Mouse (Mus musculus) c-Kit-negative CD71-positive TER-119-positive erythroid progenitor cells, embryonic 14.5 days (primary cell): ENCODE measurements around the gene Cct7.
"Not testable (repeated sequence)": the region's sequence is repeated elsewhere in the genome, so short reads cannot be mapped to it uniquely, and the experiment has no call there.

ENCODE experiments used
- DNase-seq: peaks from one replicate; pipeline ENCODE4 v3.0.0-alpha.2; 2013; ENCODE audit warnings: low read depth, low spot score

The Cct7 gene

DNA sequence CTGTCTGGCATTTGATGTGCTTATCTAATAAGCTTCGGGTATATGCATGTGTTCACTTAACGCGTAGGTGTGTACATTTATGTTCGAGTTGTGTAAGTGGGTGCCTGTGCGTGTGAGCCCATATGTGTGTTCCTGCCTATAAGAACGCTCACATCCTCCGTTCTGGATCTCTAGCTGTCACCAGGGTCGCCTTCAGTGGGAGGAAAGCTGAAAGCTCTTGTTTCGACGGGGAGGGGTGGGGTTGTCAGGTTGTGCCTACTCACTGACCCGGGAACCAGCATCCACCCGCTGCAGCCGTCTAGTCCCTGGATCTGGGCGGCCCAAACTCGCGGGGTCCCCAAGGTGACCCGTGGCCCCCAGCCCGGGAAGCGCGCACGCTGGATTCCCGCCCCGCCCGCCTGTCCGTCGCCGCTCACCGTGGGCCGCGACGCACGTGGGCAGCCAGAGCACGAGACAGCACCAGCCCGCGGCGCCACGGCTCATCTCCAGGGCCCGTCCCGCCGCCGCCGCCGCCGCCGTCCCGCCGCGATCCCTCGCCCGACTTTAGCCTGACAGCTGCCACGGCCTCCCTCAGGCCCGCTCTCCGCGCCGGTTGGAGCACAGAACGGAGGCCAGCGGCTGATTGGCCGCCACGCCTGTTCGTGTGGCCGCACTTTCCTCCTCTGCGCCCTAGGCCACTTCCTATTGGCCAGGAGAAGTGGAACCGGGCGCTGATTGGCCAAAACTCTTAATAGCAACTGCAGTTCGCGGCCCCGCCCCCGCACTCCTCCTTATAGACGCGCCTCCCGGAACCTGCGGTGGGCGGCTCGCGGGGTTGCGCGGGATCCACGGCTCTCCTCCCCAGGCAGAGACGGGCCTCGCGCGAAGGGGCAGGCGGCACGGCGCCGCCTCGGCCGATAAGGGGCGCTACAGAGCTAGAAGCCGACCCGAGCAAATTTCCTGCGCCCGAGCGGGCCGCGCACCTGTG, at the start of gene Cct7:
Gene Cct7 (plus strand): TSS at position 818 of the 967 bp plus-strand sequence.
- peak; percentile 99 for DNase-seq

DNA sequence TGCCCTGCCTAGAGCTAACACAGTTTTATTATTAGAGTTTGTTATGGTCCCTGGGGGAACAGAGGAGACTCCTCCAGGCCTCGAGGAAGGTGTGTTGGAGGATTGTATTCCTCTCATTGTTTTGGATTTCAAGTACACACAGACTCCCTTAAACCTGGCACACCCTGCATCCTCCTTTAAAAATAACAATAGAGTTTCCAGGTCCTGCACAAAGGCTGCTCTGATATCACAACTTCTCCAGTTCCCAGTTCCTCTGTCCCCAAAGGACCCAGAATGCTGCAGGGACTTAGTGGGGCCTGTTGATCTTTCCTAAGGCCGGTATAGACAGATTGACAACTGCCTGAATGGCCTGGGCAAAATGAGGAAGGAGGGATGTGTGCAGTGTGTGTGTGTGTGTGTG, 48.7 kb upstream of the Cct7 start:
- no peak for DNase-seq

DNA sequence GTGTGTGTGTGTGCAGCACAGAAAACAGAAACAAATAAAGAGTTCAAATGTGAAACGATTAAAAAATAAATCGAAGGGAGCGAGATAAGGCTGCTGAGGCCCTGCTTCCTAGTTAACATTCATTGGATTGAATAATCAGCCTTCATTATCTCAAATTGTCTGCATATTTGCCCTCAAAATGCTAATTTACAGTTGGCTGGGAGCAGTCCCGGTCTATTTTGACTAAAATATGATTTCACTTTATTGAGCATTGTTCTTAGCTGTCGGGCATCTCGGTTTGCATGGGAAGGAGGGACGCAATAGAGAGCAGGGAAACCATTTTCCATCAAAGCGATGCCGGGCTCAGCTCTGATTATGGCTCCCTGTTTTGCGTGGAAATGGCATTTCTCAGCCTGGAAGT, 48.3 kb upstream of the Cct7 start:
- no peak for DNase-seq

DNA sequence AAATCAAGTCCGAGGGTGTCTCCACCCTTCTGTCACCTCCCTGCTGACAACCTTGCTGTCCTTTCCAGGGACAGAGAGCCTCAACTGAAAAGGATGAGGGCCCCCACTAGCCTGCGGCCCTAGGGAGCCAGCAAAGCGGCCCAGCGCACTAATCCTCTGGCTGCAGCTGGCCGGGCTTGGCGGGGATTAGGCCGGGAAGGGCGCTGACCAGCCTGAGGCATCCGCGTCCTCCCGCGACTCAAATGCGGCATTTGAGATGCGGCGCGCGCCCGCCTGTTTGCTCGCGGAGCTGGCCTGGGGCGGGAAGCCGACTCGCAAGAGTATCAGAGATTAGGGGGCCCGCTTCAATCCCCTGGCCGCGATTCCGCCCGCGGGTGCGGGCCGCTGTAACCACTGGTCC, 42.3 kb upstream of the Cct7 start:
- DNase-seq = no peak

DNA sequence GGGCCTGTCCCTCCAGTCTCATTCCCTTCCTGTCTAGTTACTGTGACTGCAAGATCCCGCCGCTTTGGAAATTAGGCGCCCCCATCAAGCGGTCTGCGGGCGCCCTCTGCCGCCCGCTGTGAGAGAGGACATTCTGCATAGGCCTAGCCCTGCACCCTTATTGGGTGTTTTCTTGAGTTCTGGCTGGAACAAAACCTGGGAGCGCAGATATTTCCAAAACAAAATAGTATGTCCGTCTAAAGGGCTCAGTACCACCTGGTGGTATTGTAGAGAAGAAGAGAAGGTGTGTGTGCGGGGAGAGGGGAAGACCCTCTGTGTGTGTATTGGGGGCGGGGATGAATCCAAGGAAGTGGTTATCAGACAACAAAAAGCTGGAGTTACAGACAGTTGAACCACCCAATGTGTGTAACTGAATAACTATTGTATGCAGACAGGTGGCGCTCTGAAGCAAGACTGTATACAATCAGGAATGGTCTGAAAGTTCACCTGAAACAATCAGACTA, 40.5 kb upstream of the Cct7 start:
- DNase-seq = no peak

DNA sequence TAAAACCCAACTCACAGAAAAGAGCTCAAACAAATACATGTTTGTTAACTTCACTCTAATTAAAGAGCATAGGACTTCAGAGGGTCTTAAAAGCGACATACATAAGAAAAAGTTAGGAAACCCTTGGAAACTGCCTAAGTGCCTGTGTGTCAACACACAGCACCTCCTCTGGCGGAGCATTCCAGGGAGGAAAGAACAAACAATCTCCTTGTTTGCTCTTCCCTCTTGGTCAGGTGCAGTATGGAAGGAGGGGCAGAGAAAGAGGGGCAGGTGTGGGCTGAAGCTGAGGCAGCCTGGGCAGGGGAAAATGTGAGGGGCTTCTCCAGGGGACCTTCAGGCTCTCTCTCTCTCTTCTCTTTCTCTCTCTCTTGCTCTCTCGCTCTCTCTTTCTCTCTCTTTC, 35.5 kb upstream of the Cct7 start:
- DNase-seq = no peak

DNA sequence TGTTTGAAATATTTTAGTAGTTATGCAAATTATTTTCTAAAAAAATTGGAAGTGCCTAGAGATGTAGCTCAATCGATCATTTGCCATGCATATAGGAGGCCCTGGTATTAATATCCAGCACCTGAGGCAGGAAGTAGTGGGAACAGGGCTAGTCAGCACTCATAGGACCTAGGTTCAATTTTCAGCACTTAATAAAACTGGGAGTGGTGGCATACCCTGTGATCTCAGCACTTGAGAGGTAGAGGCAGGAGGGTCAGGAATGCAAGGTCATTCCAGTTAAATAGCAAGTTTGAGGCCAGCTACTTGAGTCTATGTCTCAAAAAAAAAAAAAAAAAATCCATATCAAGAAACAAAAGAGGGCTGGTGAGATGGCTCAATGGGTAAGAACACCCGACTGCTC, 32.2 kb upstream of the Cct7 start:
- DNase-seq = no peak

DNA sequence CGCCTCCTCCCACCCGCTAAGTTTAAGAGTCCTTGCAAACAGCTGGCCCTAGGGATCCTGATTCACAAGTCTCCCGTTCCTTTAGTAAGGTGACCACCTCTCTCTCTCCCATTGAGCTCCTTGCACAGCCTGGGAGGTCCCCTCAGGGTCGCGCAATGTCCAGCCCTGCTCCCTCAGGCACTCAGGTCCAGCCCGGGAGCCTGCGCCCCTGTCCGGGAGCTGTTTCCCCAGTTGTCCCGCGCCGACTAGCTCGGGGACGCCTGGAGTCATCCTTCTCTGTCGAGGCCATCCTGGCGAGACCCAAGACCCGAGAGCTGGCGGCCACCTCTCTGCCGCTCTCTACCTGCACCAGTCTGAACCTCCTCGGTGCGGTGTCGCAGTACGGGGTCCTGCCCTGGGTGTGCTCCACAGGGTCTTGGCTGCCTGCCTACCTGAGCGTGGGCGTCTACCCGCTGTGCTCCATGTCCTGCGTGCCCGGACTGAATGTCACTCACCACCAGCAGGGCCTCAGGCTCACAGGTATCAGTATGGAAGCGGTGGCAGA, 27.4 kb upstream of the Cct7 start, which contains the start of gene Noto:
Gene Noto (plus strand): TSS at position 51 of the 544 bp plus-strand sequence.
- no peak for DNase-seq

DNA sequence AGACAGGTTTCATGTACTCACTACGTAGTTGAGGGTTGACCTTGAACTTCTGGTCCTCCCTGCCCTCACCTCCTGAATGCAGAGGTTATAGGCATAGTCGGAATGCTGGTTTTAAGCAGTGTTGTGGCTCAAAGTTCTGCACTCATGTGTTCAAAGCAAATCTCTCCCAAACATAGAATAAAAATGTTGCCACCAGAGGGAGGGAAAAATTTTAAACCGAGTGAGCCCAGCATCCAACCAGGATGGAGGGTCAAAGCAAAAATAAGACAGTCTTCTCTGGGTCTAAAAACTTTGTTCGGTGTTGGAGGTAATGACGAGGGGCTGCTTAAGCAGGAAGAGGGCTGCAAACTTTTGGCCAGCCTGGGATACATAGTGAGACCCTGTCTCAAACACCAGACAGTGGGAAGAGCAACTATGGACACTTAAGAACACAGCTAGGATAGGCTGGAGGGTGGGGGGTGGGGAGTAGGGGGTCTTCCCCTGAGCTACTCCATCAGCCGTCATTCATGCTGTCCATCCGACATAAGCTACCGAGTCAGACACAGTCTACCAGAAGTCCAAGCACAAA, 20.0 kb upstream of the Cct7 start:
- DNase-seq = no peak

DNA sequence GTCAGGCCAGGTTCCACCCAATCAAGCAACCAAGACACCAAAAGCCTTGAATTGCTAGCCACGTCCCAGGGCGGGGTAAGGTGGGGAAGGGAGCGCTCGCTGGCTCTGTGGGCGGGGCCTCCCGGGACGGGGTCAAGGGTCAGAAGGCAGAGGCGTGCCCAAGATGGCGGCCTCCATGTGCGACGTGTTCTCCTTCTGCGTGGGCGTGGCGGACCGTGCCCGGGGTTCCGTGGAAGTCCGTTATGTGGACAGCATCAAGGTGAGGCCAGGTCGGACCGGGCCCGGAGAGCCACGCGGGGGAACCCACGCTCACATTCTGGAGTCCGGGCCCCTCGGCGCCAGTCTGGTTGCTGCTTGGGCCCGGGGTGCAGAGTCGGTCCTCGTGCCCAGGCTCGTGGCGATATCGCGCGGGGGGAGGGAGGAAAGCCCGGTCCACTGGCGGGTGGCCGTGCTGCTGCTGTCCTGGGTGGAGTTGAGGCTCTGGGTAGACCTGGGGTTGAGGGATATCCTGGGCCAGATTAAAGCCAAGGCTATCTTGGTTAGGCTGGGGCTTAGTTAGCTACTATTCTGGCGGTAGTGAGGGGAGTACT, 19.4 kb upstream of the Cct7 start, which contains the start of gene Smyd5:
Gene Smyd5 (plus strand): TSS at position 148 of the 590 bp plus-strand sequence.
- DNase-seq = peak; percentile 60

DNA sequence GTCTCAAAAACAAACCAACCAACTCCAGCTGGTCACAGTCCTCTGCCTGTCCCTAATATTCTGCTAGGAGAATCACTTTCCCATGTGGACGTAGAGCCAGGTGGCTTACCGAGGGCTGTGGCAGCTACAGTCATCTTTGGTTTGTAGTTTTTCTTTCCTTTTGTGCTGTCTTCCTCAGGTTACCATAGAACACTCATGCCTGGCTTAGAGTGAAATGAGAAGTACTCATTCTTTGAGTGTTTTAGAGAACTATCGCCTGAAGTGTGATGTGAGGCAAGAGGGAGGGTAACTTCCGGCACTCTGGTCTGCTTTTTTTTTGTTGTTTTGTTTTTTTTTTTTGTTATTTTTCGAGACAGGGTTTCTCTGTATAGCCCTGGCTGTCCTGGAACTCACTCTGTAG, 17.4 kb upstream of the Cct7 start:
- DNase-seq = no peak

DNA sequence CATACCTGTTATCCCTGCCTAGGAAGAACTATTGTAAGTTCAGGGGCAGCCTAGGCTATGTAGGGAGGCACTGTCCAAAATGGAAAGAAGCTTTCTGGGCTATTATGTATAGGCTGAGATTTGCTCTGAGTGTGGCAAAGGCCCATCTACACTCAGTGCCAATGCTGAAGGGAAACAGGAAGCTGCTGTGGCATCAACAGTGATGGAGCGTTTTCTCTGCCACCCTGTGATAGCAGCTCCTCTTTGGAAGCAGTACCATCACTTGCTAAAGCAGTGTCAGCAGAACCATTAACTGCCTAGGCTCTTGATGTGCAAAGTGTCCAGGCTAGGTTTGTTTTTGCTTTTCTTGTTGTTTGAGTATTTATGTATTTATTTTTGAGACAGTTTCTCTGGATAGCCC, 15.1 kb upstream of the Cct7 start:
- no peak for DNase-seq

DNA sequence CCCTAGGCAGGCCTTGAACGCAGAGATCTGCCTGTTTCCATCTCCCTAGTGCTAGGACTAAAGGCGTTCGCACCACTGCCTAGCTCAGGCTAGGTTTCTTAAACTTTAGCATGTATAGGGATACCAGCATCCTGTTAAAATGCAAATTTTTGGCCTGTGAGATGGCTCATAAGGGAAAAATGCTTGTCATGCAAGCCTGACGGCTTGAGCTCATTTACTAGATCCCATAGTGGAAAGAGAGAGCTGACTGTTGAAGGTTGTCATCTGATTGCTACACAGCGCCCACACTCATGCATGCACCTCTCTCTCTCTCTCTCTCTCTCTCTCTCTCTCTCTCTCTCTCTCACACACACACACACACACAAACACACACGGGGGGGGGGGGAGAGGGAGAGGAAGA, 14.7 kb upstream of the Cct7 start:
- no peak for DNase-seq

DNA sequence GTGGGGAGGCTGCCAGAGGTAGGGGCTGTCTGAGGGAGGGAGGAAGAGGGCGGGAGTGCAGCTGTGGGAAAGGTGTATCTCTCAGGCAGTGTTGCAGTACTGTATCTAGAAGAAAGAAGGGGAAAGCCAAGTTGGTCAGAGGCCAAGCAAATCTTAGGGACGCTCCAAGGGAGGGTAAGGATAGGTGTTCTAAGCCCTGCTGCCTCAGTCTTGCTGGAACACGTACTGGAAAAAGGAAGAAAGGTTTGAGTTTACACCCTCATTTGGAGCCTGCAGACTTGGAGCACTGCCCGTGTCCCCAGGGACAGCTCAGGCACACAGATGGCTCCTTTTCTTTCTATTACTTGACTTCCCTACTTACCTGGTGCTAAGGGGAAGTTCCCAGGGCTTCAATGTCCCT, 10.2 kb upstream of the Cct7 start:
- no peak for DNase-seq

DNA sequence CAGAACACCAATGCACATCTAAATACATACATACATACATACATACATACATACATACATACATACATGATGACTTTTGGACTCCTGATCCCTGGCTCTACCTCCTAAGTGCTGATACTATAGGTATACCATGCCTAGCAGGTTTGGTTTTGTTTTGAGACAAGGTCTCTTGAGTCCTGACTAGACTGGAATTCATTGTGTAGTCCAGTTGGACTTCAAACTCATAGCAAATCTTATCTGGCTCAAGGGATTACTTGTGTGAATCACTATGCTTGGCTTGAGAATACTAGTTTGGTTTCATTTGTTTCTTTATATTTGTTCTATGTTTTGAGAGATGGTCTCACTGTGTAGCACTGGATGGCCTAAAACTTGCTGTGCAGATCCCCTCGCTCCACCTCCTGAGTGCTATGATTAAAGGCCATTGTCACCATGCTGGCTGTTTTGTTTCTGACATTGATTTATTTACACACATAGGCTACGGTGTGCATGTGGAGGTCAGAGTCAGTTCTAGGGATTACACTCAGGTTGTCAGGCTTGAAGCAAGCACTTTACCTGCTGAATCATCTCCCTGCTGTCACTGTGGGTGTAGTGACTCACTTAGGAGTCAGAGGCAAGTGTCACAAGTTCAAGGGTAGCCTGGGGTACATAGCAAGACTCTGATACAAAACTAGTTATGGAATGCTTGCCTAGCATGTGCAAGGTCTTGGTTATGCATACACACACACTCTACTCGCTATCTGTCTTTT, 7.7 kb upstream of the Cct7 start:
- no peak for DNase-seq

DNA sequence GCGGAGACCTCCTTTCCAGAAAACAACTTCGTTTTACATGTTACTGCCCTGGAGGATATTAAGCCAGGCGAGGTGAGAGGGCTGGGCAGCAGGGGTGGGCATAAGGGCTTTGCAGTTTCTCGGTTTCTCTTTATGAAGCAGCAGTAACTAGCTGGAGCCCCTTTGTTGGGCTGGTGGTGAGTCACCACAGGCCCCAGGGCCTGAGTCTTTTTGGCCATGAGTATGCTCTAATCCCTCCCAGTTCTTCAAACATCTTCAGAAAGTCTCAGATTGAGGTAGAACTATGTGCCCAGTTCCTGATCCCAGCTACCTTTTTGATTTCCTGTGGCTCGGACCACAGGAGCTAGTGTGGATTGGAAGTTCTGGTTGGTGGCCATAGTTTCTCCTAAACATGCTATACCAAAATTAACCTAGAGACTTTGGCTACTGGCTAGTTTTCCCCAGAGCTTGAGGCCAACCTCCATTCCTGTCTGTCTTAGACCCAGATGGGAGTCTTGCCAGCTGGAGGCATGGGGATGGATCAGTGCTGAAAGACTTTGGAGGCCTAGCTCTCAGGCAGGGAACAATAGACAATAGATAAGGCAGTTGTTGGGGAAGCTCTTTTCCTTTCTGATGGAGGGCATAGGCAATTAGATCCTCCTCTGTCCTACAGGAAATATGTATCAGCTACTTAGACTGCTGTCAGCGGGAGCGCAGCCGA, 6.9 kb upstream of the Cct7 start:
- no peak for DNase-seq

DNA sequence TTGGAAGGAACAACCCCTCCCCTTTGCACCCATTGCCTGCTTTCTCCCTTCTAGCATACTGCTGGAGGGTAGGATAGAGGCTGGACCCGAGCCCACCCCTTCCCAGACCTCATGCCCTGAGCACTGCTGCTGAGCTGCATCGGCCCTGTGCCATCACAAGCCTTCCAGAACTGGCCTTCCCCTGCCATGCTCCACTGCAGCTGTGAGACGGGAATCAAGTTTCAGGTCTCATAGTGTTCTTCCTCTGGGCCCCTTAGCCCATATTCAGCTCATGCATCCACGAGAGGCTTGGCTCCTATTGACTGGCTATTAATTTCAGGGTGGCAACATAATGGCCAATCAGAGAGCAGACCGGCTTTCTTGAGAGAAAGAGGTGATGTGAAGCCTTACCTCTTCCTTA, 6.0 kb upstream of the Cct7 start:
- DNase-seq = no peak

DNA sequence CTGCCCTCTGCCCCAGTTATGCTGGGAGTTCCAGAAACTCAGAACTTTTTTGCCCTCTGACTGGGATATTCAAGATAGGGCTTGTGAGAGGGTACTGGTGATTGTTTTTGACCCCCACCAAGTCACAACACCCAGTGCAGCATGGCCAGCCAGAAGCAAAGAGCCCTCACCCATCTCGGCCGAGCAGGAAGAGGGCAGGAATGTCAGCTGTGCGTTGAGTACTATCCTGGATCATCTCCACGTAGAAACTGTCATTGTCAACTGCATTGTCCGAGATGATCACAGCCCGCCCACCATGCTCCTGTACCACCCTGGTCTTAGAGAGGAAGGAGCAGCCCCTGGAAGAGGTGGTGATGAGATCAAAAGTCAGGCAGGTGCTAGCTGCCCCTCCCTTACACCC, 4.0 kb upstream of the Cct7 start:
- no peak for DNase-seq

DNA sequence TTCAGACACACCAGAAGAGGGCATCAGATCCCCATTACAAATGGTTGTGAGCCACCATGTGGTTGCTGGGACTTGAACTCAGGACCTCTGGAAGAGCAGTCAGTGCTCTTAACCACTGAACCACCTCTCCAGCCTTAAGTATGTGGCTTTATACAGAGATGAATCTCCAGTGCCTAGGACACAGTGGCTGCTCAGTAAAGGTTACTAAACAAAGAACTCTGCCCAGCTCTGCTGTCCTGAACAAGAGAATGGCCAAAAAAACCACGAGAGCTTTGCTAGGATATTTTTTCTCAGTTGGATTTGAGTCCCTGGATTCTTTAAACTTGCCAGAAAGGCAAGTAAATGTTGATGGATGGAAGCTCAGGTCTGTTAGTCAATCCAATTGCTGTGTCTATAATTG, 1.2 kb upstream of the Cct7 start:
- DNase-seq = not testable (repeated sequence)

DNA sequence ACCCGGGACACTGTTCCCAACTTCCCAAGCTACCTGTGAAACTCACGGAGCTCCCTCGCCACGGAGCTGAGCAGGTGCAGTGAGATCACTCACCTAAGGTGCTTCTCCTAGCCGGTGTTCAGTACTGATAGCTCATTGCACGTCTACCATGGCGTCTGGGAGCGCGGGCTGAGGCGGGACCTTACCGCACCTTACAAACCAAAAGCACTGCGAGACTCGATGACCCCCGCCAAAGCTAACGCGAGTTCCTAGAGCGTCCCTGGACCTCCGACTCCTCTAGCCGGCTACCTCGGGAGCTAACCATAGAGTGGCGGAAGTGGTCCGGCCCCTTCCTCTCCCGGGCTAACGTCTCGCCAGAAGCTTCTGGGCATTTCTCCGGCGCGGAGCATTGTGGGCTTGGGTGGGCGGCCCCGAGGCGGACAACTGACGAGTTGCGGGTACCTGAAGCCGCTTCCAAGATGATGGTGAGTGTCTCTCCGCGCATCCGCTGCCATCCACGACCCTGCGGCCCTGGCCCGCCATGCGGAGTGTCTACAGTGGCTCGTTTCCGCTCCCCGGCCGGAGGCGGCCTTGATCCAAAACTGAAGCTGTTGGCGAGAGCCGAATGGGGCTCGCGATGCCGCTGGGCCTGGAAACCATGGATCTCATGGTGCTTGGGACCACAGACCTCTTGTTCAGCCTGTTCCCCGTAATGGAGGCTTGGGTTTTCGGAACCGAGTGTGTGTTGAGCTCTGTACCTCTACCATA, 523 bp downstream of the Cct7 start, which contains the start of gene Pradc1:
Gene Pradc1 (minus strand): TSS at position 307 of the 747 bp plus-strand sequence.
- peak; percentile 83 for DNase-seq
